Mouse (Mus musculus) fibroblast of lung, adult 2 months (primary cell): Measurements from ENCODE around the gene Tra2a.

ENCODE experiments used
- DNase-seq: peaks from one replicate; pipeline ENCODE4 v3.0.0-alpha.2; 2011; ENCODE audit warnings: low read depth

Tra2a gene

GRCm38 (mm10) chr6:49211596-49211995 is 52.2 kb downstream of the Tra2a start:
- DNase-seq, result no peak

GRCm38 (mm10) chr6:49209881-49210854 is 53.7 kb downstream of the Tra2a start:
- no peak for DNase-seq

DNA sequence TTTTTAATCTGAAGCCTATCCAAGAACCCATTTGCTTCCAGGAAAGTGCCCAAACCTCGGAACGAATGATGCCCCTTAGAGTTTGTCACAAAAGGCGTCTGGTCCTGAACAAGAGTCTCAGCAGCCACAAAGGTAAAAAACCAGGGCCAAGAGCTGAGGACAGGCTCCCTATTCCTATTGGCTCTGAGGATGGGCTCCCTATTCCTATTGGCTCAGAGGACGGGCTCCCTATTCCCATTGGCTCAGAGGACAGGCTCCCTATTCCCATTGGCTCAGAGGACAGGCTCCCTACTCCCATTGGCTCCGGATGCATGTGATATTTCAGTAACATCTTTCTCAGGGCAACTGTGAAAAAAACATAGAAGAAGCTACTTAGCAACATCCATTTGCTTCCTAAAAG is 54.9 kb downstream of the Tra2a start:
- no peak for DNase-seq

- no peak for DNase-seq
Observed at GRCm38 (mm10) chr6:49208297-49208930, 55.4 kb downstream of the Tra2a start.

GRCm38 (mm10) chr6:49206416-49206815 is 57.4 kb downstream of the Tra2a start:
- DNase-seq, result no peak

- no peak for DNase-seq
Observed at GRCm38 (mm10) chr6:49195188-49195587, 68.6 kb downstream of the Tra2a start.

DNA sequence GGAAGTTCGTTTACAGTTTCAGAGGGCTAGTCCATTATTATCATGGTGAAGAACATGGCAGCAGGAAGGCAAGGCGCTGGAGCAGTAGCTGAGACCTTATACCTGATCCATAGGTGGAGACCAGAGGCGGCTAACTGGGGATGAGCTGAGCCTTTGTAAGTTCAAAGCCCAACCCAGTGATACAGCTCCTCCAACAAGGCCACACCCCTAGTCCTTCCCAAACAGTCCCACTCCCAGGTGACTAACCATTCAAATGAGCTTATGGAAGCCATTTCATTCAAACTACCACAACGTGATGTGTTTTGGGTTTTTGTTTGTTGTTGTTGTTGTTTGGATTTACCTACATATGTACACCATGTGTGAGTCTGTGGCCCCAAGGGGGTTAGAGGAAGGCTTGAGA is 69.3 kb downstream of the Tra2a start:
- DNase-seq, result no peak
